Mouse (Mus musculus): Measurements from ENCODE around the gene Xpnpep1.

GRCm38 (mm10) chr19:53066531-53066930 lies 26.5 kb upstream of the Xpnpep1 start:
- no peak for TF ChIP-seq CTCF (conservative IDR thresholded peaks at IDR 0.05; ENCODE audit: low read length)
- no peak for TF ChIP-seq NANOG (IDR thresholded peaks at IDR 0.05; ENCODE audit: borderline replicate concordance, low read length)
- TF ChIP-seq POU5F1 (IDR thresholded peaks at IDR 0.05; ENCODE audit: borderline replicate concordance, low read length), result no peak

Data from E14TG2a.4 (cell line).